Mouse (Mus musculus) MEL-GATA-1-ER (cell line): Measurements from ENCODE around the gene Snap47.
"Not testable (repeated sequence)": the region's sequence is repeated elsewhere in the genome, so short reads cannot be mapped to it uniquely, and the experiment has no call there.

ENCODE experiments used
- DNase-seq: peaks from one replicate; pipeline ENCODE4 v3.0.0-alpha.2; 2012; ENCODE audit warnings: low read depth; ENCODE audit errors: extremely low read depth

Snap47 gene

GRCm38 (mm10) chr11:59369848-59370247 lies 81.1 kb downstream of the Snap47 start:
- no peak for DNase-seq

- DNase-seq, result not testable (repeated sequence)
Measured at GRCm38 (mm10) chr11:59367955-59368354, 83.0 kb downstream of the Snap47 start.

- no peak for DNase-seq
Measured at GRCm38 (mm10) chr11:59366633-59367032, 84.4 kb downstream of the Snap47 start.

- no peak for DNase-seq
Measured at GRCm38 (mm10) chr11:59366031-59366430, 85.0 kb downstream of the Snap47 start.

- DNase-seq, result no peak
Measured at GRCm38 (mm10) chr11:59364417-59364816, 86.6 kb downstream of the Snap47 start.

GRCm38 (mm10) chr11:59364007-59364406 lies 87.0 kb downstream of the Snap47 start:
- DNase-seq, result no peak

GRCm38 (mm10) chr11:59361291-59361690 lies 89.7 kb downstream of the Snap47 start:
- peak; percentile 64 for DNase-seq
